Mouse (Mus musculus): Measurements from ENCODE around the gene 2010003K11Rik. TPM values are rescaled to one million over a fixed set of nuclear protein-coding genes. Genes with fewer than 3 reads are reported as not detected.
A peak's percentile ranks its signal among the peaks of the same experiment; 100 is the strongest.
"Not testable (repeated sequence)": the region's sequence is repeated elsewhere in the genome, so short reads cannot be mapped to it uniquely, and the experiment has no call there.

Gene 2010003K11Rik
- polyA plus RNA-seq, 1 experiment, result not detected

DNA sequence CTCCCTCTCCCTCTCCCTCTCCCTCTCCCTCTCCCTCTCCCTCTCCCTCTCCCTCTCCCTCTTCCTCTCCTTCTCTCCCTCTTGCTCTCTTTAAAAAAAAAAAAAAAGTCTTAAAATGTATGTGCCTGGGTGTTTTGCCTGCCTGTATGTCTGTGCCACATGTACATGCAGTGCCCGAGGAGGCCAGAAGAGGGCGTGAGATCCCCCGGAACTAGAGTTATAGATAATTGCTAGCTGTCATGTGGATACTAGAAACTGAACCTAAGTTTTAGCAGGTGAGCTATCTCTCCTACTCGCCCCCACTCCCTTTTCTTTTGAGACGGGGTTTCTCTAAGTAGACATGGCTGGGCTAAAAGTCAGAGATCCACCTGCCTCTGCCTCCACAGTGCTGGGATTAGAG, 30.0 kb downstream of the 2010003K11Rik start:
- no peak for DNase-seq (ENCODE audit: extremely low spot score in 1 of 2, low spot score in 1 of 2)

DNA sequence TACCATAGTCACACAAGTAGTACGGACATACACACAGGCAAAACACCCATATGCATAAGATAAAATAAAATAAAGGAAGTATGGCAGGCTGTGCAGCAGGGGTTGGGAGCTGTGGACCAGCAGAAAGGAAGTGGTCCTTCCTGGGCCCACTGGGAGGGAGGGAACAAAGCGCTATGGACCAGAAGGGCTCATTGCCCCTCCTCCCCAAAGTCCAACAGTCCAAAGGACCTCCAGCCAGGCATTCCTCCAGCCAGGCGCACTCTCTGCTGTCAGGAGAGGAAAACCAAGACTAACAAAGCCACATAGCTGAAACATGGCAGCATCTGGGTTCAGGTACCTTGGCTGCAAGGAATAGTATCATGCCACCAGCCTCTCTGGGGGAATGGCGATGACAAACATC, 33.7 kb downstream of the 2010003K11Rik start:
- DNase-seq (ENCODE audit: extremely low spot score in 1 of 2, low spot score in 1 of 2), result no peak

DNA sequence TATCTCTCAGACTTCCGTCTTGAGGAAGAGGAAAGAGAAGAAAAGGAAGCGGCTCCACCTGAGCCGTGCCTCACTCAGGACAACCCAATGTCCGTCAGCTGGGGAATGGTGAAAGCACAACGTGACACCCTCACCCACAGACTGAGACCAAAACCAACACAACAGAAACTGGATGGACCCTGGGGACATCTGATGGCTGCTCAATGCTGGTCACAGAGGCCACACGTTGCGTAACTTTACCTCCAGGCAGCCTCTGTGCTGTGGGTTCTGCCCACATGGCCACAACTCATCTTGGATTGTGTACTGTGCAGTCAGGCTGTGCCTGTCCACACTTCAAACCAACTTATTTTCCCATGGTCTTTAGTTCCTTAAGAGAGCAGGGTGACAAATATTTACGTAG, 36.4 kb downstream of the 2010003K11Rik start:
- DNase-seq (ENCODE audit: extremely low spot score in 1 of 2, low spot score in 1 of 2), result no peak

DNA sequence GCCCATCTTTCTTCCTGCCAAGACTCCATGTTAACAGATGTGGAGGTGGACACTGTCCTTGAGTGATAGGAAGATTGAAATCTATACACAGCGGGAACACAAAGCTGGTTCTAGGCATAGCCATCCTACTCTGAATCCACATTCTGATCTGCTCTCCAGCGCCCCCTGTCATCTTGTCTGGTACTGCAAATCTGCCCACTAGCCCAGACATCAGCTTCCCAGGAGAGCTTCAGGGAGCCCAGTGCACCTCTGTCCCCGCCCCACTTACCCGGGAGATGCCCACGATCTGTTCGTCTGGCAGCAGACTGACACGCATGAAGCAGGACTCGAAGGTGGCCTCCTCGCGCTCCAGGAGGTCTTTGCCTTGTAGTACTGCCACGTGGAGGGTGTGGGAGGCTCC, 42.2 kb downstream of the 2010003K11Rik start:
- peak in 1 of 2 experiments; percentile 70 for DNase-seq (ENCODE audit: extremely low spot score in 1 of 2, low spot score in 1 of 2)

DNA sequence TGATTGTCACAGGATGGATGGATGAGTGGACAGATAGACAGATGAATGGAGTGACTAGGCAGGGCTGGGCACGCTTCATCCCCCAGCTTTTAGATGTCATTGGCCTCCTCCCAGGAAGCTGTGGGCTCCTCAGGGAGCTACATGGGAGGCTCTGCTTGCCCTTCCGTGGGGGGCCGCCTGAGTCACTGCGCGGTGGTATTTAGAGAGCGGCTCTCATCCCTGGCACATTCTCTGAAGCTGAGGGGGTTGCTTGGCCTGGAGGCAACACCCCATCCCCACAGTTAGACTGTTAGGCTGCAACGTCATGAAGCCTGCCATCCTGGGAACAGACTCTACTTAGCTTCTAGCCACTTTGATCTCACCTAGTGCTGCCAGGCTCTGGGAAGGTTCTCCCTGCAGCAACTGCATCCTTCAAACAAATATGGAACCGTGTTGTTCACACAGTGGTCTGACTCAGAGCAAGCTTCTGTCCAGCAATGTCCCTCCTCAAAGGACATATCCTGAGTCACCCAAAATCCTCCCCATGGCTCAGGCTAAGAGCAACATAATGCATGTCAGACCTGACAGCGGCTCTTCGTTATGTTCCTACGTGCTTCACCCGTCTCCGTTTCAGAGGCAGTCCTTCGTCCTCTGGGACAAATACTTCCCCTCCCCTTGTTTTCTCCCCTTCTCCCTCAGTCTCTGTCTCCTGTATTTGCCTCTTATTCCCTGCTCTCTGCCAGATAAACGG, 43.1 kb downstream of the 2010003K11Rik start:
- peak in 1 of 2 experiments; percentile 46 for DNase-seq (ENCODE audit: extremely low spot score in 1 of 2, low spot score in 1 of 2)

DNA sequence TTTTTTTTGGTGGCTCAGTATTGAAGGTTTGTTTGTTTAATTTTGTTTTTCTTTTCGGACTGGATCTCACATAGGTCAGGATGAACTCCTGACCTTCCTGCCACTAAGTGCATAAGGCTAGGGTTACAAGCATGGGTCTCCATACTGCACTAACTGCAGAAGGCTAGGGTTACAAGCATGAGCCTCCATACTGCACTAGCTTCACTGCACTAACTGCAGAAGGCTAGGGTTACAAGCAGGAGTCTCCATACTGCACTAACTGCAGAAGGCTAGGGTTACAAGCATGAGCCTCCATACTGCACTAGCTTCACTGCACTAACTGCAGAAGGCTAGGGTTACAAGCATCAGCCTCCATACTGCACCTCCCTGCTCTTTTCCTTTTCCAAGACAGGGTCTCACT, 44.3 kb downstream of the 2010003K11Rik start:
- not testable (repeated sequence) for DNase-seq (ENCODE audit: extremely low spot score in 1 of 2, low spot score in 1 of 2)

DNA sequence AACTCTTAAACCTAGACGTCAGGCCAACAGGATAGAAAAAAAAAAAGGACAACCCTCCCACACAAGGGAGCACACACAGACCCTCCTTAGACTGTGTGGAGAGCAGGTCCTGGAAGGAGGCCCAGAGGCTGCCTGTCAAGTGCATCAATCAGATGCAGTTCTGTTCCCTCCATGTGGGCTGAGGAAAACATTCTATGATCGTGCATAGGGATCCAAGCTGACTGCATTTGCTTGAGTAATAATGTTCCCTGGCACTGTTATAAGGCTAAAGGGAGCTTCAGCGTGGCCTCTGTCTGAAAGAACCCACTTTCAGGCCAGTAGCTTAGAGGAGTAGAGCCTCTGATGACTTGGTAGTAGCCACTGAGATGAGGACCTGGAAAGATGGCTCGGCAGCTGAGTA, 45.9 kb downstream of the 2010003K11Rik start:
- no peak for DNase-seq (ENCODE audit: extremely low spot score in 1 of 2, low spot score in 1 of 2)

DNA sequence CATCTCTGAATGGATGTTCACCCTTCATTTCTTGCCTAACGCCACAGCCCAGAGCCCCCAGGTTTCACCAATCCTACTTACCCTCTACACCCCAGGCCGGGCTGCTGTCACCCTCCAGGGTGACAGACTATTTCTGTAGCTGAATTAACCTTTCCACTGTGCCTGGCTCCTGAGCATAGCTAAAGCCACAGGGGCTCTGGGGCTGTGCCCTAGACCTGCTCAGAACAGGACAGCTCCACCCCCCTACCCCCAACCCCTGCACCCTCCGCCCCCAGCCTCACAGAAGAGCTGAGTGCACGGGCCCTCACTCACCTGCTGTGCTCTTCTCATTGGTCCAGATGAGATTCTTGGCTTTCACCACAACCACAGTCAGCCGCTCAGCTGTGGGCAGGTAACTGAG, 46.4 kb downstream of the 2010003K11Rik start:
- no peak for DNase-seq (ENCODE audit: extremely low spot score in 1 of 2, low spot score in 1 of 2)

DNA sequence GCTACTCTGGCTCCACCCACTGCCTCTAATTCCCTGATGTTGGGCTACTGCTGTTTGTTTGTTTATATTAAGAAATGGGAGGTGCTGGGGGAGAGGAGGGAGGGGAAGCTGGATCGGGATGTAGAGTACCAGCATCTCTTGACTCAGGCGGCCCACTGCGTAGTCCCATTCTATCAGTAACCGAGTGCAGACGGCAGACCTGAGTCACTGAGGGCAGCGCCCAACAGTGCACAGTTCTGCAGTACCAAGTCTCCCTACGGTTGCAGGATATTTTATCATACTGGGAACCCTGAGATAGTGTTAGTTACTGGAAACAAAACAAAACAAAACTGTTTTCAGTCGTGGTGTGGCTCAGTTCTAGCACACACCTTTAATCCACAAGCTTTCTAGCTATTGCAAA, 47.3 kb downstream of the 2010003K11Rik start:
- DNase-seq (ENCODE audit: extremely low spot score in 1 of 2, low spot score in 1 of 2), result no peak

DNA sequence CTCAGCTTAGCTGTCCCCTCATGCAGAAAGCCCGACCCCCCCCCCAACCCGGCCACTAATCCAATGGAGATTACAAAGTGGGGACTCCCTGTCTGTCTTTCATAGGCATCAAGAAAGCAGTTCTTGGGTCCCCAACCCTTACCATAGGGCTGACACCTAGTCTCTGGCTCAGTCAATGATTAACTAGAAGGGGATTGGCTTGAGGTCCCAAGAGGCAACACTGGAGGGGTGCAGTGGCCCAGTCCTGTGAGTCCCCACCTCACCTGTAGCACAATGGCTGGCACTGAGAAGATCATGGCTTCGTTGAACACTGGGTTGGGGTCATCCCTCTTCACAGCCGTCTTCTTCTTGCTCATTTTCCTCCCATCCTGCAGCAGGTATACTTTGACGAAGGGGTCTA, 47.7 kb downstream of the 2010003K11Rik start:
- DNase-seq (ENCODE audit: extremely low spot score in 1 of 2, low spot score in 1 of 2), result no peak

DNA sequence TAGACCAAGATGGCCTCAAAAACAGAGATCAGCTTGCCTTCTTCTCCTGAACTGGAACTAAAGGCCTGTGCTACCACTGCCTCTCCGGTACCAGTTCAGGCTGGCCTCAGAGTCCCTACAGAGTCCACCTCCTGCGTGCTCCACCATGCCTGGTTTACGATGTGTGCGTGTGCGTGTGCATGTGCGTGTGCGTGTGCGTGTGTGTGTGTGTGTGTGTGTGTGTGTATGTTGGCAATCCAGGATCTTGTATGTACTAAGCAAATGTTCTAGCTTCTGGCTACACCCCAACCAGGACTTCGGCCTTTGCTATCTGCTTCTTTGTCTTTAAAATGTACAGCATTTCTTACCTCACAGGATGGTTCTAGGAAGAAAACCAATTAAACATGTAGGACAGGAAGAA, 49.2 kb downstream of the 2010003K11Rik start:
- DNase-seq (ENCODE audit: extremely low spot score in 1 of 2, low spot score in 1 of 2), result no peak

DNA sequence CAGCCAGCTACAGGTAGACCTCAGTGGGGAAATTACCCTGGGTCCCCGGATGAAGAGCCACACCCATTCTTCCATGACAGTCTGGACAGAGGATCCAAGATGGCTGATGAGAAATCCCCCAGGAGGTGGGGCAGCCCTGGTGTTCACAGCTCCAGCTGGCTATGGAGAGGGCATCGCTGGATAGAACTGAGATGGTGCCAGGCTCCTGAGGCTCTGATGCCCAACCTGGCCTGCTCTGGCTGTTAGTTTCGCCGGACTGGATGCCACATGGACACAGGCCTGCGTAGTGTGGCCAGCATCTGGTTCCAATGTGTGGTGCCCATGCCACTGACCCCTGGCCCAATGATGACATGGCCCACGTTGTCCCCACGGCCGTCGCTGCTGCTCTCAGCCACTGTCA, 50.9 kb downstream of the 2010003K11Rik start:
- no peak for DNase-seq (ENCODE audit: extremely low spot score in 1 of 2, low spot score in 1 of 2)

Other genes with a start within 250 kb of the 2010003K11Rik start
- 98.6 and 106 TPM in 2 replicates for gene Ssh3, start 229.4 kb downstream of the 2010003K11Rik start, polyA plus RNA-seq (2012; rRNA removed)
- gene Ankrd13d, start 215.4 kb downstream of the 2010003K11Rik start, polyA plus RNA-seq (2012; rRNA removed), result 73.1 and 77.0 TPM in 2 replicates
- 183 and 199 TPM in 2 replicates for gene Grk2, start 192.4 kb downstream of the 2010003K11Rik start, polyA plus RNA-seq (2012; rRNA removed)
- gene Kdm2a, start 100.3 kb downstream of the 2010003K11Rik start, polyA plus RNA-seq (2012; rRNA removed), result 68.7 and 69.6 TPM in 2 replicates
- gene Rhod, start 59.2 kb downstream of the 2010003K11Rik start, polyA plus RNA-seq (2012; rRNA removed), result 1.7 and 2.0 TPM in 2 replicates
- gene Syt12, start 21.1 kb downstream of the 2010003K11Rik start, polyA plus RNA-seq (2012; rRNA removed), result 20.5 TPM in 2 replicates
- 36.4 and 41.6 TPM in 2 replicates for gene Pcx, start 11.9 kb upstream of the 2010003K11Rik start, polyA plus RNA-seq (2012; rRNA removed)
- 31.8 and 33.5 TPM in 2 replicates for gene Lrfn4, start 117.1 kb upstream of the 2010003K11Rik start, polyA plus RNA-seq (2012; rRNA removed)
- gene Rce1, start 127.1 kb upstream of the 2010003K11Rik start, polyA plus RNA-seq (2012; rRNA removed), result 49.4 and 54.8 TPM in 2 replicates
- 3.9 and 4.5 TPM in 2 replicates for gene Gm960, start 200.1 kb upstream of the 2010003K11Rik start, polyA plus RNA-seq (2012; rRNA removed)
- gene Sptbn2, start 212.6 kb upstream of the 2010003K11Rik start, polyA plus RNA-seq (2012; rRNA removed), result 186 and 200 TPM in 2 replicates

Measured in frontal cortex, adult 2 months (tissue).